Mouse (Mus musculus) CH12.LX (cell line): ENCODE measurements at regions not wholly inside any gene's neighbourhood (a gene's known extent, or its start where the extent isn't known, plus 50 kb on each side); places are given as distances from the start of the nearest gene placed in this dataset.

Experiments
- BHLHE40 ChIP-seq: IDR thresholded peaks from 2 replicates; pipeline ENCODE4 v1.6.1; 2011; ENCODE audit warnings: mild to moderate bottlenecking, low read depth, low read length, improper control_type of control experiment
- CHD2 ChIP-seq: IDR thresholded peaks from 2 replicates; pipeline ENCODE4 v1.6.1; 2011; ENCODE audit warnings: low read length, improper control_type of control experiment
- CTCF ChIP-seq, 2 experiments: IDR thresholded peaks in 1 of 2; conservative IDR thresholded peaks in 1 of 2; 2 replicates each; pipeline ENCODE4 v1.5.1; 2011 to 2012; ENCODE audit warnings: low read depth in 2 of 2, low read length in 2 of 2, improper control_type of control experiment in 1 of 2, inconsistent platforms in 1 of 2, mild to moderate bottlenecking in 1 of 2, moderate library complexity in 1 of 2
- E2F4 ChIP-seq: IDR thresholded peaks from 2 replicates; pipeline ENCODE4 v1.6.1; 2011; ENCODE audit warnings: low read depth, low read length, improper control_type of control experiment; ENCODE audit not compliant: insufficient replicate concordance
- EP300 ChIP-seq: IDR thresholded peaks from 2 replicates; pipeline ENCODE4 v1.6.1; 2011; ENCODE audit warnings: low read length, improper control_type of control experiment
- MAX ChIP-seq: IDR thresholded peaks from 2 replicates; pipeline ENCODE4 v1.6.1; 2011; ENCODE audit warnings: low read length, improper control_type of control experiment
- NELFE ChIP-seq: IDR thresholded peaks from 2 replicates; pipeline ENCODE4 v1.6.1; 2011; ENCODE audit warnings: low read depth, low read length, improper control_type of control experiment
- POLR2A ChIP-seq: IDR thresholded peaks from 2 replicates; pipeline ENCODE4 v1.6.1; 2011; ENCODE audit warnings: low read depth, mild to moderate bottlenecking, improper control_type of control experiment, low read length
- SIN3A ChIP-seq: IDR thresholded peaks from 2 replicates; pipeline ENCODE4 v1.6.1; 2012; ENCODE audit warnings: low read length, improper control_type of control experiment, inconsistent platforms
- USF1 ChIP-seq: IDR thresholded peaks from 2 replicates; pipeline ENCODE4 v1.6.1; 2014; ENCODE audit warnings: low read depth, mild to moderate bottlenecking, inconsistent platforms, low read length, improper control_type of control experiment
- USF2 ChIP-seq: conservative IDR thresholded peaks from 2 replicates; pipeline ENCODE4 v1.6.1; 2011; ENCODE audit warnings: low read depth, low read length, improper control_type of control experiment
- ZC3H11A ChIP-seq: IDR thresholded peaks from 2 replicates; pipeline ENCODE4 v1.6.1; 2012; ENCODE audit warnings: low read depth, mild to moderate bottlenecking, inconsistent platforms, low read length, improper control_type of control experiment
- ZKSCAN1 ChIP-seq: IDR thresholded peaks from 2 replicates; pipeline ENCODE4 v1.6.1; 2012; ENCODE audit warnings: low read depth, inconsistent platforms, low read length, improper control_type of control experiment, borderline replicate concordance
- ZMIZ1 ChIP-seq: IDR thresholded peaks from 2 replicates; pipeline ENCODE4 v1.6.1; 2012; ENCODE audit warnings: low read depth, mild to moderate bottlenecking, inconsistent platforms, low read length, improper control_type of control experiment

DNA sequence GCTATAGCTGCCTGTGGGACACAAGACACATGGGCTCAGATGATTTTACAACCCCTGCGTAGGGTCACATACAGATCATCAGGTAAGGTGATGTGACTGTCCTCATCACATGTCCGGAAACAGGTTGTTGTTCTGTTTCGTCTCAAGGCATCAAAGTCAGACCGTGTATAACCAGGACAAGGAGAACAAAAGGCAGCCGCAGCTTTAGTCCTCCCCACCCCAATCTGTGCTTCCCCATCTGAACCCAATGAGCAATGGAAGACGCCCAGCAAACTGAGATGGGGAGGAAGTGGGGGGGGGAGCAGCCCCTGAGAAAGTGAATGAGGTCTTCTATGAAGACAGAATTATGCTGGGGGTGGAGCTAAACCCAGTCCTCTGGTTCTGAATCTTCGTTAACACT, 121.7 kb downstream of the Cd83 start:
- no peak for TF ChIP-seq CTCF (conservative IDR thresholded peaks at IDR 0.05 in 1 of 2, IDR thresholded peaks at IDR 0.05 in 1 of 2; ENCODE audit: low read depth in 2 of 2, low read length in 2 of 2)
- no peak for TF ChIP-seq ZMIZ1
- TF ChIP-seq E2F4: no peak
- no peak for TF ChIP-seq CHD2
- TF ChIP-seq SIN3A: no peak
- no peak for TF ChIP-seq EP300
- no peak for TF ChIP-seq MAX
- no peak for TF ChIP-seq POLR2A
- TF ChIP-seq ZC3H11A: no peak
- TF ChIP-seq ZKSCAN1: no peak
- no peak for TF ChIP-seq BHLHE40
- no peak for TF ChIP-seq USF1
- TF ChIP-seq NELFE: no peak
- TF ChIP-seq USF2: no peak
